Mouse (Mus musculus) heart, embryonic 15.5 days (tissue): ENCODE results near the gene Smim12. TPM values are rescaled to one million over a fixed set of nuclear protein-coding genes. Genes with fewer than 3 reads are reported as not detected.

Experiments
- ATAC-seq: fragments of 200-750 bp; cut with Nextera tagmentation; replicated peaks from 2 replicates; pipeline ENCODE4 v1.8.0; 2017; ENCODE audit warnings: low read depth, moderate TSS enrichment; ENCODE audit not compliant: insufficient number of reproducible peaks, insufficient read depth, low FRiP score
- H3K27ac ChIP-seq: fragments of 300-500 bp; sonication (generic); 2 replicates; pipeline ENCODE4 v1.5.1; 2015; ENCODE audit warnings: mild to moderate bottlenecking, inconsistent platforms
- H3K27me3 ChIP-seq: fragments of 300-500 bp; sonication (generic); 2 replicates; pipeline ENCODE4 v1.6.1; 2015; ENCODE audit warnings: inconsistent platforms
- H3K36me3 ChIP-seq: fragments of 300-500 bp; sonication (generic); 2 replicates; pipeline ENCODE4 v1.6.1; 2015; ENCODE audit warnings: mild to moderate bottlenecking, inconsistent platforms
- H3K4me1 ChIP-seq: fragments of 300-500 bp; sonication (generic); replicated peaks from 2 replicates; pipeline ENCODE4 v1.6.1; 2015; ENCODE audit warnings: inconsistent platforms
- H3K4me2 ChIP-seq: fragments of 300-500 bp; sonication (generic); 2 replicates; pipeline ENCODE4 v1.6.1; 2015; ENCODE audit warnings: inconsistent platforms, mild to moderate bottlenecking, moderate library complexity
- H3K4me3 ChIP-seq: fragments of 300-500 bp; sonication (generic); 2 replicates; pipeline ENCODE4 v1.5.1; 2015; ENCODE audit warnings: mild to moderate bottlenecking, inconsistent platforms
- H3K9ac ChIP-seq: fragments of 300-500 bp; sonication (generic); 2 replicates; pipeline ENCODE4 v1.6.1; 2015; ENCODE audit warnings: mild to moderate bottlenecking, inconsistent platforms
- H3K9me3 ChIP-seq: fragments of 300-500 bp; sonication (generic); replicated peaks from 2 replicates; pipeline ENCODE4 v1.6.1; 2016; ENCODE audit warnings: inconsistent platforms
- WGBS: fragments of 180-500 bp; shearing (Covaris S2); methylation state at CpG from one replicate; pipeline ENCODE4 v1.1.7; 2015; ENCODE audit warnings: mixed read lengths; 5-methylcytosine and 5-hydroxymethylcytosine counted together
- polyA plus RNA-seq: library from polyadenylated mRNA; unstranded; fragments of >200 nt; fragmentation: Nextera tagmentation; extraction: Ambion mirVana; gene quantifications from 2 replicates; pipeline ENCODE4 v1.2.1, GENCODE M21; 2015

Smim12 gene
- polyA plus RNA-seq, 1 experiment from 2014 or later: 52.0 TPM

DNA sequence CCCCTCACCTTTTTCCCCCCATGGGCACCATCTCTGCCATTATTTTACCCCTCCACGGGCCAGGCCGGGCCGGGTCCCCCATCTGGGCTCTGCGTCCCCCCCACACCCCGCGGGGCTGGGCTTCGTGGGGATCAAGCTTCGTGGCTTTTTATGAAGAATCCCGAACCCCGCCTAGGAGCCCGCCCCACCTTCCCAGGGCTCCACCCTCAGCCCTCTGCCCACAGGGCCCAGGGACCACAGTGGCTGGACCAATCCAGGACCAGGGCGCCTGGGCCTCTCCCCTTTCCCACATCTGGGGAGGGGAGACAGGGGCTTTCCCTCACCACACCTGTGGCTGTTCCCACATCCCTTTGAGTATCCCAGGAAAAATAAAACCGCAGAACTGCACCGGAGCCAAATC is 7.0 kb upstream of the Smim12 start:
- 4% methylated on average over 14 of the region's 14 CpGs for WGBS
- ATAC-seq: peak; percentile 25; the same call in 1 of the 2 replicates

DNA sequence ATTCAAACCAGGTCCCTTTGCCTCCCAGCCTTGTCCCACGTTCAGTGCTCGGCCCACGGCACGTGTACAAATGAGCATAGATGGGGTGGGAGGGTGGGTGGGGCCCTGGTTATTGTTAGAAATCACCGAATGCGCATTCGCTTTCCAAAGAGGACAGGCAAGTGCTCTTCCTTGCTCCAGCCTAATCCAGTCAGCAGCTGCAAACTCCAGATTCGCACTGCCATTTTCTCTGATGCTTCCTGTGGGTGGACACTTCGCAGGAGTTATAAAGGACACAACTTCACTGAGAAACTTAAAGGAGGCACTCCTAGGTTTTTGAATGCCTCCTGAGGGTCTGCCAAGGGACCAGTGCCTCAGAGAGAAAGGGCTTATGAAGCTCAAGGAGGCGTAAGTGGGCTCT is 6.3 kb upstream of the Smim12 start:
- peaks cover 53% of the 10 kb centered on the region for H3K27me3 ChIP-seq
- no peak overlapping the region for H3K27ac ChIP-seq
- no peak for ATAC-seq
- H3K9ac ChIP-seq: no peak overlapping the region
- WGBS: 58% methylated on average over 10 of the region's 10 CpGs
- H3K9me3 ChIP-seq: no peaks in the 10 kb centered on the region
- no peak overlapping the region for H3K4me2 ChIP-seq
- H3K4me1 ChIP-seq: peaks cover 11% of the 10 kb centered on the region
- H3K36me3 ChIP-seq: no peaks in the 10 kb centered on the region
- H3K4me3 ChIP-seq: no peak overlapping the region

More for the DNA sequence above, 7.0 kb upstream of the Smim12 start:
- H3K9me3 ChIP-seq: no peaks in the 10 kb centered on the region
- peak overlapping the region; percentile 98 for H3K4me2 ChIP-seq
- H3K9ac ChIP-seq: peak overlapping the region; percentile 59
- H3K36me3 ChIP-seq: no peaks in the 10 kb centered on the region
- H3K27me3 ChIP-seq: peaks cover 53% of the 10 kb centered on the region
- no peak overlapping the region for H3K27ac ChIP-seq
- peaks cover 11% of the 10 kb centered on the region for H3K4me1 ChIP-seq
- H3K4me3 ChIP-seq: peak overlapping the region; percentile 58

GRCm38 (mm10) chr4:127242696-127243095 is 888 bp upstream of the Smim12 start:
- peaks cover 12% of the 10 kb centered on the region for H3K4me1 ChIP-seq
- no peak overlapping the region for H3K27ac ChIP-seq
- no peak overlapping the region for H3K9ac ChIP-seq
- no peak overlapping the region for H3K4me2 ChIP-seq
- no peak overlapping the region for H3K4me3 ChIP-seq
- no peaks in the 10 kb centered on the region for H3K9me3 ChIP-seq
- H3K36me3 ChIP-seq: peaks cover 9% of the 10 kb centered on the region; the same call in 1 of the 2 replicates
- no peak for ATAC-seq
- H3K27me3 ChIP-seq: peaks cover 11% of the 10 kb centered on the region
- 53% methylated on average over 6 of the region's 6 CpGs for WGBS

- Histone ChIP-seq H3K9ac (peak overlapping the region; percentile 89), H3K4me2 (peak overlapping the region; percentile 88), H3K27me3 (peaks cover 3% of the 10 kb centered on the region; the same call in 1 of the 2 replicates), H3K36me3 (peaks cover 9% of the 10 kb centered on the region; the same call in 1 of the 2 replicates), H3K9me3 (no peaks in the 10 kb centered on the region), H3K27ac (peak overlapping the region; percentile 51; the same call in 1 of the 2 replicates), H3K4me1 (peaks cover 12% of the 10 kb centered on the region), H3K4me3 (peak overlapping the region; percentile 81)
- WGBS: under 1% methylated on average over 26 of the region's 26 CpGs
- ATAC-seq: peak; percentile 63
Observed at GRCm38 (mm10) chr4:127243953-127244352, 369 bp downstream of the Smim12 start.

- H3K9ac ChIP-seq: no peak overlapping the region
- WGBS: 2% methylated on average over 5 of the region's 5 CpGs
- no peak overlapping the region for H3K4me3 ChIP-seq
- peak; percentile 56 for ATAC-seq
- H3K4me2 ChIP-seq: no peak overlapping the region
- no peak overlapping the region for H3K27ac ChIP-seq
- no peaks in the 10 kb centered on the region for H3K27me3 ChIP-seq
- peaks cover 9% of the 10 kb centered on the region; the same call in 1 of the 2 replicates for H3K36me3 ChIP-seq
- no peaks in the 10 kb centered on the region for H3K9me3 ChIP-seq
- peaks cover 23% of the 10 kb centered on the region for H3K4me1 ChIP-seq
Observed at GRCm38 (mm10) chr4:127249701-127250349, 6.2 kb downstream of the Smim12 start.

DNA sequence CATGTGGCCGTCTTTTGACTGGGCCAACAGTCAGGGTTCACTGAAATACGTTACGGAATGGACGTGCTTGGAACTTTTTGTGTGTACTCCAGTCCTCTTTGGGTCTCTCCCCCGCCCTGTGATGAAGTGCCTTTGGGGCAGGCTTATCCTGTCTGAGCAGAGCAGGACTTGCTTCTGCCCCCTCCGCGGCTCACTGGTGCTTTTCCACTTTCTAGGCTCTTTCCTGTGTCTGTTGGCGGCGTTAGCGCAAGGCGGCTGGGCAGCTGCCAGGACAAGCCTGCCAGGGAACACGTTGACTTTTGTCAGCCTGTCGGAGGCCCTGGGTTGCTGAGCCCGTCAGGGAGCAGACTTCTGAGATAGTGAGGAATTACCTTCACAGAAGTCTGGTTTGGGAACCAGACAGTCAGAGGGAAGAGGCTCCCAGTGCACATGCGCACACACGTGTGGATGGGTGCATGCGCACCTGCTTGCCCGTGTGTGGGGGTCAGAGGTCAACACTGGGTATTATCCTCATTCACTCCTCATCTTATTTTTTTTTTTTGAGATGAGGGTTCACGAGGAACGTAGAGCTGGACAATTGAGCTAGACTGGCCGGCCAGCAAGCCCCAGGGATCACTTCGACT is 8.5 kb downstream of the Smim12 start:
- peak overlapping the region; percentile 78 for H3K27ac ChIP-seq
- ATAC-seq: peak; percentile 76

GRCm38 (mm10) chr4:127256739-127257138 is 13.2 kb downstream of the Smim12 start:
- no peak for ATAC-seq
- Histone ChIP-seq H3K9ac (no peak overlapping the region), H3K4me2 (no peak overlapping the region), H3K9me3 (no peaks in the 10 kb centered on the region), H3K4me1 (peaks cover 27% of the 10 kb centered on the region), H3K27ac (no peak overlapping the region), H3K36me3 (no peaks in the 10 kb centered on the region), H3K4me3 (no peak overlapping the region), H3K27me3 (no peaks in the 10 kb centered on the region)
- WGBS: 56% methylated on average over 5 of the region's 5 CpGs

More for the DNA sequence above, 8.5 kb downstream of the Smim12 start:
- no peaks in the 10 kb centered on the region for H3K9me3 ChIP-seq
- peaks cover 6% of the 10 kb centered on the region; the same call in 1 of the 2 replicates for H3K36me3 ChIP-seq
- peak overlapping the region; percentile 30 for H3K4me3 ChIP-seq
- H3K9ac ChIP-seq: peak overlapping the region; percentile 38
- H3K4me1 ChIP-seq: peaks cover 21% of the 10 kb centered on the region
- WGBS: 28% methylated on average over 22 of the region's 22 CpGs
- peak overlapping the region; percentile 65 for H3K4me2 ChIP-seq
- no peaks in the 10 kb centered on the region for H3K27me3 ChIP-seq

GRCm38 (mm10) chr4:127258186-127258897 is 14.8 kb downstream of the Smim12 start:
- 20% methylated on average over 12 of the region's 12 CpGs for WGBS
- Histone ChIP-seq H3K4me2 (peak overlapping the region; percentile 4), H3K27ac (peak overlapping the region; percentile 54), H3K9ac (no peak overlapping the region), H3K27me3 (no peaks in the 10 kb centered on the region), H3K4me1 (peaks cover 22% of the 10 kb centered on the region), H3K4me3 (no peak overlapping the region), H3K9me3 (no peaks in the 10 kb centered on the region), H3K36me3 (no peaks in the 10 kb centered on the region)
- peak; percentile 72 for ATAC-seq

GRCm38 (mm10) chr4:127261601-127262000 is 18.0 kb downstream of the Smim12 start:
- H3K9ac ChIP-seq: no peak overlapping the region
- WGBS: 75% methylated on average over 14 of the region's 14 CpGs
- H3K4me2 ChIP-seq: no peak overlapping the region
- no peak for ATAC-seq
- no peaks in the 10 kb centered on the region for H3K9me3 ChIP-seq
- H3K36me3 ChIP-seq: no peaks in the 10 kb centered on the region
- no peak overlapping the region for H3K27ac ChIP-seq
- H3K27me3 ChIP-seq: no peaks in the 10 kb centered on the region
- no peak overlapping the region for H3K4me3 ChIP-seq
- peaks cover 24% of the 10 kb centered on the region for H3K4me1 ChIP-seq

GRCm38 (mm10) chr4:127263438-127264182 is 20.0 kb downstream of the Smim12 start:
- WGBS: 50% methylated on average over 19 of the region's 19 CpGs
- Histone ChIP-seq H3K4me1 (peaks cover 10% of the 10 kb centered on the region), H3K36me3 (no peaks in the 10 kb centered on the region), H3K4me3 (no peak overlapping the region), H3K9ac (no peak overlapping the region), H3K9me3 (no peaks in the 10 kb centered on the region), H3K27me3 (no peaks in the 10 kb centered on the region), H3K4me2 (no peak overlapping the region), H3K27ac (peak overlapping the region; percentile 68)
- ATAC-seq: peak; percentile 75

DNA sequence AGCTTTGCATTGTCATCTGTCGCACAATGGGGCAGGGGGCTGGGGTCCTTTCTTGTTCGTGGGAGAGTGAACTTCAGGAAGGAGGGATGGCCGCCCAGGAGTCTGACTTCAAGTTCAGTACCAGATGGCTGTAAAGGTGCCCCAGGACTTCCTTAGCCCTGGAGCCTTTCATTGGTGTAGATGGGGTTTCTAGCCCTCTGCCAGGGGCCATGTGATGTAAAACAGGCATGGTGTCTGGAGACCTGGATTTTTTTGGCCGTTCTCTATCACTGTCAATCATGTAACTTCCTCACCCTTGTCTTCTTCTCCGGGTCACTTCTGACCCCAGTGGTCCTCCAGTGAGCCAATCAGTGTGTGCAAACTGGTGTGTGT is 20.6 kb downstream of the Smim12 start:
- peak; percentile 41; the same call in 1 of the 2 replicates for ATAC-seq
- Histone ChIP-seq H3K4me3 (no peak overlapping the region), H3K36me3 (no peaks in the 10 kb centered on the region), H3K9ac (no peak overlapping the region), H3K4me1 (peaks cover 6% of the 10 kb centered on the region), H3K4me2 (no peak overlapping the region), H3K27ac (peak overlapping the region; percentile 68), H3K9me3 (no peaks in the 10 kb centered on the region), H3K27me3 (no peaks in the 10 kb centered on the region)
- 41% methylated on average over 5 of the region's 5 CpGs for WGBS
